Mouse (Mus musculus) testis, adult 2 months (tissue): ENCODE data around the gene Arntl.

ENCODE experiments used
- CTCF ChIP-seq: fragments of 200-500 bp; IDR thresholded peaks from 2 replicates; pipeline ENCODE4 v1.5.1; 2012; ENCODE audit warnings: low read depth, mild to moderate bottlenecking, inconsistent platforms, low read length, moderate library complexity; ENCODE audit not compliant: control insufficient read depth, insufficient read depth, insufficient replicate concordance
- POLR2A ChIP-seq: fragments of 200-500 bp; IDR thresholded peaks from 2 replicates; pipeline ENCODE4 v1.6.1; 2012; ENCODE audit warnings: low read depth, mild to moderate bottlenecking, inconsistent platforms, low read length, moderate library complexity; ENCODE audit not compliant: control insufficient read depth

- TF ChIP-seq CTCF (peak; percentile 71; the same call in 1 of the 2 replicates), POLR2A (no peak)
Observed at GRCm38 (mm10) chr7:113268287-113268686, 61.0 kb downstream of the Arntl start.
